Mouse (Mus musculus) frontal cortex, postnatal 14 days (tissue): ENCODE measurements around the gene Specc1.

Experiments used
- DNase-seq, 2 experiments: peaks; one replicate each; pipeline ENCODE4 v3.0.0; 2022; ENCODE audit warnings: low spot score in 2 of 2

Specc1 gene

GRCm38 (mm10) chr11:62164357-62164756 lies 207.8 kb downstream of the Specc1 start:
- no peak for DNase-seq

DNA sequence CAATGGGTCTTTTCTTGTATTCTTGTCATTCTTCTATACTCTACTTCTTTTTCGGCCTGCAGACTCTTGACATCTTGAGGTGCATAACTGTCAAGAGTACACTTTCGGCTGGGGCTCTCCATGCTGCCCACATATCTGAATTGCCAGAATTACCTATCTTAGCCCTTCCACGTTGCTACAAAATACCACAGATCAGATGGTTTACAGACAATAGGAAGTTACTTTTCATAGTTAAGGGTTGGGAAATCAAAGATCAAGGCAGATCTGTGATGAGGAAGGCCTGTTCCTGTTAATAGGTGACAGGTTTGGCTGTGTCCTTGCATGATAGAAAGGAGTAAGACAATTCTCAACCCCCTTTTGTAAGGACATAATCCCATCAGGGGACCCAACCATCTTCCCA lies 209.9 kb downstream of the Specc1 start:
- DNase-seq, result no peak

GRCm38 (mm10) chr11:62168146-62168545 lies 211.6 kb downstream of the Specc1 start:
- DNase-seq, result no peak

DNA sequence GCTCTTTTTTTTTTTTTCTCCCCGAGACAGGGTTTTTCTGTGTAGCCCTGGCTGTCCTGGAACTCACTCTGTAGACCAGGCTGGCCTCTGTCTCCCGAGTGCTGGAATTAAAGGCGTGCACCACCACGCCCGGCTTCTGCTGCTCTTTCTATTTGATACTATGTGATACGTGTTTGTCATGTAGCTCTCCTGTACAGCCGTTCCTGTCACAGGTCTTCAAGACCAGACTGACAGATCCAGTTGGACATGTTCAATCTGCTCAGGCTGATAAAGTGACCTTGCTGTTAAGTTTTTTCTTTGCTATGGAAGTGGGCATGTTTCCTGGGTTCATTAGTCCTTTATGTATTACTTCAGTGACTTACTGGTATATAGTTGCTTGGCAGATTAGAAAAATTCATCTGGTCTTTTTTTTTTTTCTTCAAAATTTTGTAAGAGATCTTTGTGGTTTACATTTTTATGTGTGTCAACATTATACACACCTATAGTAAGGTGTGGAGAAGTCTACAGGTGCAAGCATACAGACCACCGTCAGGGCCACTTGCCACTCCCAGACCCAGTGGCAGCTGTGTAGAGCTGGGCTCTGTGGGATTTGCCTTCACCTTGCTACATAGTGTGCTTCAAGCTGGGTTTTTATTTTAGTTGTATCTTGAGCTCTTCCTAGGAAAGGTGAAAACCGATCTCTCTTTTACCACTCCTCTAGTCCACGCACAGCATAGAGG lies 221.0 kb downstream of the Specc1 start:
- DNase-seq, result no peak

- no peak for DNase-seq
Measured at GRCm38 (mm10) chr11:62180791-62181190, 224.2 kb downstream of the Specc1 start.

- DNase-seq, result no peak
Measured at GRCm38 (mm10) chr11:62184900-62185299, 228.3 kb downstream of the Specc1 start.

- no peak for DNase-seq
Measured at GRCm38 (mm10) chr11:62187074-62187473, 230.5 kb downstream of the Specc1 start.

- peak in 1 of 2 experiments; percentile 5 for DNase-seq
Measured at GRCm38 (mm10) chr11:62192050-62192449, 235.5 kb downstream of the Specc1 start.

- no peak for DNase-seq
Measured at GRCm38 (mm10) chr11:62193116-62193515, 236.6 kb downstream of the Specc1 start.

DNA sequence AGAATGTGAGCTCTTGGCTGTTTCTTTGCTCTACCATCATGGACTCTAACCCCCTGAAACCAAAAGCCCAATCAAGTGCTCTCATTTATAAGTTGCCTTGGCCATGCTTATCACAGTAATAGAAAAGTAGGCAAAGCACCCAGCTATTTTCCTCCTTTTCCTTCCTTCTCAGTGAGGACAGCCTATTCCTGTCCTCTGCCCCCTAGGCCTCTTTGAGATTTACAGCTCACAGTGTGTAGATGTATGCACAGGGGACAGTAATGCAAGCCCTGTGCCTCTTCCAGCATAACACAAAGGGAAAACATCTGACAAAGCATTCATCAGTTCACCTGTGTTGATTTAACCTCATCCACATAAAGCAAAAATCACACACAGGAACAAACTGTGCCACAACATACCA lies 237.7 kb downstream of the Specc1 start:
- no peak for DNase-seq

DNA sequence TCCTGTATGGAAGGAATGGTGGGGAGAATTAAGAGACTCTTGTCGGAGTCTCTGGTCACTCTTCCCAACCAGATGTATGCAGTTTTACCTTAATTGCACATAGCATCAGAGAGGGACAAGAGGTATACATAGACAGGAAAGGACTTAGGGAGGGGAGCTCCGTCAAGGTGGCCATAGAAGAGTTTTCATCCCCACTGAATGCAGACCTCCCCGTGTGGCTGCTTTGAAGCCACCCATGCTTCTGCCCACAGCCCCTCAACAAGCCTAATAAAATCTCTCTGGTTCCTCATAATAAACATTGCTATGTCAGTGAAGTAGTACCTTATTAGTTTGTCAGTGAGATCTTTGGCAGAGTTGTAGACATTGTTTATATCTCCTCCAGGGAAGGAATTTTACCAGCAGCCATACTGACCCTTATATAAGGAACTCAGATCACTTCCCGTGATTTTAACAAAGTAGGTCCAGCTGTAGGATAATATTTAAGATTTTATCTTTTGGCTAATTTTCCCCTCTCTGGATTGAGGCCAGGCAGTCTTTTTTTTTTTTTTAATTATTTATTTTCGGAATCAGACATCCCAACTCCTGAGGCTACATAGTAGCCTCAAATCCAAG lies 244.4 kb downstream of the Specc1 start:
- DNase-seq, result no peak

DNA sequence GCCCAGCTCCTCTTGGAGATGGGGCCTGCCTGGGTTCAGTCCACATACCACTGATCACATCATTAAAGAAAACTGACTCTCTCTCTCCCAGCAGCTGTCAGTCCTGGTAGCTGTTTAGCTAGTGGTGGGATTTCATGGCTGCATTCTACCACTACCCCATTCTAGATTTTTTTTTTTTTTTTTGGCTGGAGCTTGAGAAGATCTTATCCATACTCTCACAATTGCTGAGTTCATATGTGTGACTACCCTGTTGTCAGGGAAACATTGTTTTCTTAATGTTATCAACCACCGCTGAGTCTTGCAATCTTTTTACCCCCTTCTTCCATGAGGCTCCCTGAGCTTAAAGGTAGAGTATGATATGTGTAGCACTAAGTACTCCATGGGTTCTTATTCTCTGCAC lies 246.1 kb downstream of the Specc1 start:
- DNase-seq, result no peak

DNA sequence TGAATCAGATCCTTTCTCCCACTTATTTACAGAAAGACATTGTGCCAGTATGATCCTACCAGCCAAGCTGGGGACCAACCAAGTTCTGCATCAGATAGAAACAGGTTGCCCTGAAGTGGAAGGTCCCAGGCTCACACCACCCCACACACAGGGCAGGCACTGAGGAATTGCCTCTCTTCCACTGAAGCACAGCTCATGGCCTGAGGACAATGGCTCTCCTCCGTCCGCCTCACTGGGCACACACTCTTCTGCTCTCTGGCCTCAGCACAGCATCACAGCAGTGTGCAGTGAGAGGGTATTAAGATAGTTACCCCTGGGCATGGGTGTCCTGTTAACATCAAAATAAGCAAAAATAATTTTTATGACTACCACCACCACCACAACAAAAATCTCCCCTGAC lies 252.5 kb downstream of the Specc1 start:
- no peak for DNase-seq

DNA sequence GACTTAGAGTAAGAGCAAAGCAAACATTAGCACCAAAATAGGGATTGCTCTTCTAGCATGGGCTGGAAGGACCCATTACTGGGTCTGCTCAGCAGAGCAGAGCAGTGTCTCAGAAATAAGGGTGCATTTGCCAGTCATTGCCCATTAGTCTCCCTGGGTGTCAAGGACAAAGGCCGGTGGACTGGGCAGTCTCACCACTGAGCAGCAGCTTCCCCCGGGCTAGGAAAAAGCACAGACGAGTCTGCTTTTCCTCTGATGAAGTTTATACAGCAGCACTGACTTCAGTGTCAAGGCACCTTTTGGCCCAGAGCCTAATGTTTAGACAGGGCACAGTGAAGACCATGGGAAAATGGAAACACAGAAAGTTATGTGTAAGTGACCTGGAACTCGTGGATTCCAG lies 253.3 kb downstream of the Specc1 start:
- no peak for DNase-seq

DNA sequence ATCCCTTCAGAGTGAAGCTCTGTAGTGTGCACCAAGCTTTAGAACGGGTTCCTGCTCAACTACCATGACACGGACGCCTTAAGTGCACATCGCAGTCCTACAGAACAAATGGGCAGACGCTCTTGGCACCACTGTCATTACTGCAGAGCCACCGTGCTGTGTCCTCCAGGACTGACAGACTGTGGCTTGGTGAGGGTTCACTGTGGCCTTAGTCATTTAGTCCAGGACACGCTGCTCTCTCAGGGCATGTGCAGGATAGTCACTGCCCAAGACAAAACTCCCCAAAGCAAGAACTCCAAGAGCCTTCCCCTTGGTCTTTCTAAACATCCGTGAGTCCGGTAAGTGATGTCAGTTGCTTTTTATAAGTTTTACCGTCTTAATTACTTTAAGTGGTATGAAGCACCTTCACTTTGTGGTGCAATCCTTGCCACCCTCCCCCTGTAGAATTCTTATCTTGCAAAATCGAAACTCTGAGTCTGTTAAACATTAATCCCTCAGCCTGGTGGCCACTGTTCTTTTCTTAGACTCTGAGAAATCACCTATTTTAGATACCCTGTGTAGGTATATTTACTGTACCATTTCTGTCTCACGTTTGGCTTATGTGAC lies 256.9 kb downstream of the Specc1 start:
- DNase-seq, result no peak

- no peak for DNase-seq
Measured at GRCm38 (mm10) chr11:62215107-62215506, 258.5 kb downstream of the Specc1 start.

- no peak for DNase-seq
Measured at GRCm38 (mm10) chr11:62217751-62218150, 261.2 kb downstream of the Specc1 start.

DNA sequence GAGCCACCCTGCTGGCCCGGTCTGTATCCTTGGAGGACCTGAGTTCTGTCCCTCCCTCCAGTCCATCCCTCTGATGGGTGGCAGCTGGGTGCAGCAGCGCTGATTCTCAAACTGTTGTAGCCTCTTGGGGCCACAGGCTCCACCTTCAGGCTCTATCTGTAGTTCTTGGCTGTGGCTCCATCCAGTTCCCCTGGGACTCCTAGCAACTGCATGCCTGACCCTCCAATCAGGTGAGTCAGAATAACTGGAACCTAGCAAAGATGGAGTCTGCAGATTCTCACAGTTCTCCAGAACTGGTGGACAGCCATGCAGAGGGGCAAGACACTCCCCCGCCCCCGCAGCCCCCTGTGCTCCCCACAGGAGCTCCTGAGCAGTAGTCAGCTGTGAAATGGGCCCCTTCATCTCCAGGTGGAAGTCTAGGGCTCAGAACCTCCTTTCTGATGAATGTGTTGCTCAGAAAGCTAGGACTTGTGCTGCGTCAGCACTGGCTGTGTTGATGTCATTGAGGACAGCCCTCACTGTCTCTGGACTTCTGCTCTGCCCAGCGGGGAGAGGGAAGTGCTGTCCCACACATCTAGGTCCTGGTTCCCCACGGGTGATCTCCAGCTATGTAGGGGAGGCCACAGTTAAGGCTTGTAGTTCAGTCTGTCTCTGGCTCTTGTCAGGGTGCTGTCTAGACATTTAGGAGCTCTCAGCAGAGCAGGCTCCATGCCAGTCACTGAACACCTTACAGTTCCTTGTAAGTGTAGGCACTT lies 264.4 kb downstream of the Specc1 start:
- DNase-seq, result no peak

DNA sequence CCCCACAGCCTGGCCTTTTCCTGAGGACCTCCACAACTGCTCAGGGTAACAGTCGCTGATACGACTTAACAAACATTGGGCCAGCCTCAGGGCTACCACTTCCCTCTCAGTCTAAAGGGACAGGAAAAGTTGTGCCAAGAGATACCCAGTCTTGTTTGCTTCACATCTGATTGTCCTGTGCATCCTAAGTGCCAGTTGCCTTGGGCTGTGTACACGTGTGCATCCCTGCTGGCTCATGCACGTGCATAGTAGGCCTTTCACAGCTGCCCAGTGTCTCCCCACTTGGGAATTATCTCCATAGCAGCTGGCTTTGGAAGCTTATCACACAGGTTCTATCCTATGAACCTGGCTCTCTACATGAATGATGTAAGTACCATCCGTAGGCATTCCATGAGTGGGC lies 266.9 kb downstream of the Specc1 start:
- no peak for DNase-seq

DNA sequence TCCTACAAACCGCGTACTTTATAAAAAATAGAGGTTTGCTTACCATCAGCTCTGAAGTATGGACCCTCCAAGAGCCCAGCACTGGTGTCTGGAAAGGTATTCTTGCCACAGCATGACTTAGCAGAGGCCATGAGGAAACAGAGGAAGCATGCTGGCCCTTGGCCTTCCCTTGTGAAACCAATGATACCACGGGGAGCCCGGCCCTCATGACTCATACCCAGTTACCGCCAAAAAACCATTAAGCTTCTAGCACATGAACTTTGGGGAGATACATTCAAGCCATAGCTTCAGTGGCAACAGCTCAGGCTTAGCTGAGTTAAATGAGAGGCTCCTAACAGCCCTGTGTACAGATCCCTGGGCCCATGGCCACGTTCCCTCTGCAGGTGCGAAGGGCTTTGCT lies 267.4 kb downstream of the Specc1 start:
- DNase-seq, result no peak

GRCm38 (mm10) chr11:62224797-62225196 lies 268.2 kb downstream of the Specc1 start:
- DNase-seq, result no peak

GRCm38 (mm10) chr11:62240631-62241261 lies 284.2 kb downstream of the Specc1 start:
- no peak for DNase-seq
